Mouse (Mus musculus): Measurements from ENCODE around the gene Prcd.

DNA sequence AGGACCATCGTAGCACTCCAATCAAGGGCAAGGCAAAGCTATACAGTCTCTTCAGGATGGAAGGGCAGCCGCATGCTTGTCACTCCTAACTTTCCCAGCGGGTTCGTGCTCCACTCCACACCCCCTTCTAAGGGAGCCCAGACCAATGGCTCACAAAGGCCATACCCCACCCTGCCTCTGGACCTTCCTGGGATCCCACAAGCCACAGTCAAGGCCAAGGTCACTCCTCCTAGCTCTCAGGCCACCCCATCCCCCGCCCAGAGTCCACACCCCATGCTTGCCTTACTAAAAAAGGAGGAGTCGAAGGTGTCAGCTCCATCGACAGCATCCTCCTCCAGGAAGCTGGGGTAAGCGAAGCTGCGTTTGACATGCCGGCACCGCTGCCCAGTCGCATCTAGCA is 49.2 kb upstream of the Prcd start:
- TF ChIP-seq CTCF (IDR thresholded peaks at IDR 0.05; ENCODE audit: low read depth) (no peak), EP300 (IDR thresholded peaks at IDR 0.05; ENCODE audit: low read depth) (no peak)
